Mouse (Mus musculus): Measurements from ENCODE around the gene Metrnl. TPM values are rescaled to one million over a fixed set of nuclear protein-coding genes. Genes with fewer than 3 reads are reported as not detected.
"Not testable (repeated sequence)": the region's sequence is repeated elsewhere in the genome, so short reads cannot be mapped to it uniquely, and the experiment has no call there.

Metrnl gene
- 15.0 and 21.2 TPM in 2 replicates for polyA plus RNA-seq (2015; fragmentation: Nextera tagmentation; extraction: Ambion mirVana)

- peak within 1 kb of the TSS; percentile 62 for H3K4me3 ChIP-seq
- WGBS: 89% methylated on average over 5 of the region's 5 CpGs
- H3K4me2 ChIP-seq: peak within 1 kb of the TSS; percentile 97
- H3K27me3 ChIP-seq: peaks cover 54% of the 10 kb centered on the region
- H3K4me1 ChIP-seq (replicated peaks): peaks cover 27% of the 10 kb centered on the region
- H3K9ac ChIP-seq: peak within 1 kb of the TSS; percentile 71
- ATAC-seq (ENCODE audit: low read depth): no peak
- H3K36me3 ChIP-seq: no peaks in the 10 kb centered on the region
- no peak within 1 kb of the TSS; the same call in 1 of the 2 replicates for H3K27ac ChIP-seq (replicated peaks)
- no peaks in the 10 kb centered on the region for H3K9me3 ChIP-seq
Measured at GRCm38 (mm10) chr11:121701244-121701643, at the start of gene Metrnl. TSS of gene Metrnl (plus strand) at chr11:121701544.

- Histone ChIP-seq H3K4me3 (no peak overlapping the region), H3K9ac (no peak overlapping the region), H3K9me3 (no peaks in the 10 kb centered on the region), H3K27me3 (no peaks in the 10 kb centered on the region), H3K27ac (replicated peaks) (no peak overlapping the region), H3K36me3 (no peaks in the 10 kb centered on the region), H3K4me1 (replicated peaks) (no peaks in the 10 kb centered on the region), H3K4me2 (no peak overlapping the region)
- no peak for ATAC-seq (ENCODE audit: low read depth)
- WGBS: 94% methylated on average over 9 of the region's 9 CpGs
Measured at GRCm38 (mm10) chr11:121651556-121651955, 49.8 kb upstream of the Metrnl start.

DNA sequence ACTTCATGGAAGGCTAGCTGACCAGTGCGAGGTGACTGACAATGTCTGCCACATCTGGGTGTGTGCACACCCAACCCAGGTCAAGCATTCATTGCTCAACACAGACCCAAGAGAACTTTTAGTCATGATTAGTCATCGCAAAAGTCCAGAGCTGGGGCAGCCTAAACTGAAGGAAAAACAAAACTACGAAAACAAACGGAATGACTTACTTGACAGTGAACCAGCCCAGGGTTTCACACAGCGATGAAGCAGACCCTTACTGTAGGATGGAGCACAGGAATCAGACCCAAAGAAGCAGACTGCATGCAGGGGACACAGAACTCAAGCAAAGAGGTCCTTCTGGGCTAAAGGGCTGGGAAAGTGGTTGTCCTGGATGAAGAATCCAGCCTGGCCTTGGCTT, 49.4 kb upstream of the Metrnl start:
- no peaks in the 10 kb centered on the region for H3K27me3 ChIP-seq
- 91% methylated on average over 5 of the region's 5 CpGs for WGBS
- ATAC-seq (ENCODE audit: low read depth): no peak

GRCm38 (mm10) chr11:121652547-121653305, 48.6 kb upstream of the Metrnl start:
- Histone ChIP-seq H3K36me3 (no peaks in the 10 kb centered on the region), H3K9me3 (no peaks in the 10 kb centered on the region), H3K9ac (no peak overlapping the region), H3K27me3 (no peaks in the 10 kb centered on the region), H3K4me1 (replicated peaks) (no peaks in the 10 kb centered on the region), H3K27ac (replicated peaks) (no peak overlapping the region), H3K4me2 (no peak overlapping the region), H3K4me3 (no peak overlapping the region)
- ATAC-seq (ENCODE audit: low read depth): no peak
- 59% methylated on average over 10 of the region's 10 CpGs for WGBS

More for the DNA sequence above, 49.4 kb upstream of the Metrnl start:
- Histone ChIP-seq H3K9ac (no peak overlapping the region), H3K27ac (replicated peaks) (no peak overlapping the region), H3K4me3 (no peak overlapping the region), H3K9me3 (no peaks in the 10 kb centered on the region), H3K36me3 (no peaks in the 10 kb centered on the region), H3K4me1 (replicated peaks) (no peaks in the 10 kb centered on the region), H3K4me2 (no peak overlapping the region)

DNA sequence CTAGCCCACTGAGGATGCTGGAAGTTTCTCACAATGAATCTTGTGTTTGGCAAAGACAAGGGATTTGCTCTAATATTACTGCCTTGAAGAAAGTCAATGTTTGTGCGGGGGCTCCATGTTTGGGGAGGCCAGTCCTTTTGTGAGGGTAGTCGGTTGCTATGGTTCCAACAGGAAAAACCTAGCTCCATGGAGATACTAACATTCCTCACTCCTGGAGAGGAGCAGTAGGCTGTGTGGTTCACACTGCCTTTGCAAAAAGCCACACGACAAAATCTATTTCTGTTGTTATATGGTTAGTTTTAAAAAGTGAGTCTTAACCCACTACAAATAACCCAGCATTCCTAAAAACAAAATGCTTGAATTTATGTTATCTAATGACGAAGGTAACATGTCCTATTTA, 47.7 kb upstream of the Metrnl start:
- no peak for ATAC-seq (ENCODE audit: low read depth)
- H3K9ac ChIP-seq: no peak overlapping the region
- H3K4me2 ChIP-seq: no peak overlapping the region
- H3K9me3 ChIP-seq: no peaks in the 10 kb centered on the region
- H3K4me3 ChIP-seq: no peak overlapping the region
- H3K27me3 ChIP-seq: no peaks in the 10 kb centered on the region
- WGBS: 66% methylated on average over 4 of the region's 4 CpGs
- no peak overlapping the region for H3K27ac ChIP-seq (replicated peaks)
- no peaks in the 10 kb centered on the region for H3K4me1 ChIP-seq (replicated peaks)
- H3K36me3 ChIP-seq: no peaks in the 10 kb centered on the region

DNA sequence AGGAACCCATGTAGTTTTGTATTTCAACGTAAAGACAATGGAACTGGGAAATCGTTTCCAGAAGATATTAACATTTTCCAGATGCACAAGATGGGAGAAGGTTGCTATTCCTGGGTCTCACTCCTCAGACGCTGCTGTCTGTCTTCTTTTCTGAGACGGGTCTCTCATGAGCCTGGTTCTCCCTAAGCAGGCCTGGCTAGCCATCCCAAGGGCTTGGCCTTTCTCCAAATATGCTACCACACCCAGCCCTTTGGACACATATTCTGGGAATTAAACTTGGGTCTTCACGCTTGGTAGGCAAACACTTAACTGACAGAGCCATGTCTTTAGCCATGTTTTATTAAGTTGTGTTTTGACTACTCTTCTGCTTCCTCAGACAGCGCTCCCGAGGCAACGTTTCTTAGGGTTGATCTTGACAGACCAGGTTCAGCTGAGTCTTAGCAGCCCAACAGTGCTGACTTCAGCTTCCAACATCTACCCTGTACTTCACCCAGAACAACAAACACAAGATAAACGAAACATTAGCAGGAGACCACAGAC, 46.9 kb upstream of the Metrnl start:
- Histone ChIP-seq H3K4me2 (no peak overlapping the region), H3K36me3 (no peaks in the 10 kb centered on the region), H3K9ac (no peak overlapping the region), H3K4me1 (replicated peaks) (no peaks in the 10 kb centered on the region), H3K27ac (replicated peaks) (no peak overlapping the region), H3K9me3 (no peaks in the 10 kb centered on the region), H3K27me3 (no peaks in the 10 kb centered on the region), H3K4me3 (no peak overlapping the region)
- no peak for ATAC-seq (ENCODE audit: low read depth)
- WGBS: 90% methylated on average over 9 of the region's 9 CpGs

DNA sequence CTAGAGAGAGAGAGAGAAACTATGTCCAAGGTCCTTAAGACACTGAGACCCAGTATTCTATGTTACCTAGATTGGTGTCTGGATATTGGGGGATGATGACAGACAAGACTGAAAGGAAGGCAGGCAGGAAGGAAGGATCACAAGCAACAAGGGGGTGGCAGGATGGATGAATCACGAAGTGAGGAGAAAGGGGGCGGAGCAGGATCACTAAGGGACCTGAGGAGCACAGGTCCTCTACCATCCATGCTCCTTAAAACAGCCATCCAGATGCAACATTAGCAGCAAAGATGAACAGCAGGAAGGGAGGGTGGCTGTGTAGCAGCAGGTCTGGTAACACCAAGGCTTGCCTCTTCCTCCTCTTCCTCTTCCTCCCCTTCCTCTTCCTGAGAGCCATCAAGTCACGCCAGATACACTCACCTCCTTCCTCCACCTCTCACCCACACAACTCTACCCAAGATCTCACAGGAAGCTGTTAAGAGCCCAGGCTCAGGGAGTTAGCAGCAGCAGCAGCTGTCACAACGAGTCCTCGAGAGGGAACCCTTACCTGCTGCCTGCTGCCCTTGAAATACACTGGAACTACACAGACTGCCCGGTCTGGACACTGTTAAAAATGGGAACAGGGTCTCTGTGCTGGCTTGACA, 46.1 kb upstream of the Metrnl start:
- ATAC-seq (ENCODE audit: low read depth): no peak
- H3K9ac ChIP-seq: no peak overlapping the region
- no peaks in the 10 kb centered on the region for H3K4me1 ChIP-seq (replicated peaks)
- 86% methylated on average over 6 of the region's 6 CpGs for WGBS
- no peak overlapping the region for H3K4me2 ChIP-seq
- H3K9me3 ChIP-seq: no peaks in the 10 kb centered on the region
- no peak overlapping the region for H3K27ac ChIP-seq (replicated peaks)
- no peaks in the 10 kb centered on the region for H3K36me3 ChIP-seq
- no peak overlapping the region for H3K4me3 ChIP-seq
- no peaks in the 10 kb centered on the region for H3K27me3 ChIP-seq

- H3K4me3 ChIP-seq: no peak overlapping the region
- H3K27ac ChIP-seq (replicated peaks): no peak overlapping the region
- no peak overlapping the region for H3K9ac ChIP-seq
- WGBS: 83% methylated on average over 6 of the region's 6 CpGs
- no peaks in the 10 kb centered on the region for H3K36me3 ChIP-seq
- H3K4me2 ChIP-seq: no peak overlapping the region
- ATAC-seq (ENCODE audit: low read depth): no peak
- no peaks in the 10 kb centered on the region for H3K9me3 ChIP-seq
- H3K27me3 ChIP-seq: no peaks in the 10 kb centered on the region
- no peaks in the 10 kb centered on the region for H3K4me1 ChIP-seq (replicated peaks)
Measured at GRCm38 (mm10) chr11:121655807-121656511, 45.4 kb upstream of the Metrnl start.

- 60% methylated on average over 1 of the region's 1 CpGs for WGBS
- H3K4me1 ChIP-seq (replicated peaks): no peaks in the 10 kb centered on the region
- no peak for ATAC-seq (ENCODE audit: low read depth)
- no peak overlapping the region for H3K4me3 ChIP-seq
- no peak overlapping the region for H3K4me2 ChIP-seq
- no peaks in the 10 kb centered on the region for H3K27me3 ChIP-seq
- H3K27ac ChIP-seq (replicated peaks): no peak overlapping the region
- H3K9me3 ChIP-seq: no peaks in the 10 kb centered on the region
- no peak overlapping the region for H3K9ac ChIP-seq
- H3K36me3 ChIP-seq: 0 out of 2 replicates have a peak, but pooled peaks cover 6% of the 10 kb centered on the region
Measured at GRCm38 (mm10) chr11:121658151-121658550, 43.2 kb upstream of the Metrnl start.

DNA sequence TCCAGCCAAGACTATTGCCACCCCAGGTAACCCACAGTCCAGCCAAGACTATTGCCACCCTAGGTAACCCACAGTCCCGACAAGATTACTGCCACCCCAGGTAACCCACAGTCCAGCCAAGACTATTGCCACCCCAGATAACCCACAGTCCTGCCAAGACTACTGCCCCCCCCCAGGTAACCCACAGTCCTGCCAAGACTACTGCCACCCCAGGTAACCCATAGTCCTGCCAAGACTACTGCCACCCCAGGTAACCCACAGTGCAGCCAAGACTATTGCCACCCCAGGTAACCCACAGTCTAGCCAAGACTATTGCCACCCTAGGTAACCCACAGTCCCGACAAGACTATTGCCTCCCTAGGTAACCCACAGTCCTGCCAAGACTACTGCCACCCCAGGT, 40.7 kb upstream of the Metrnl start:
- not testable (repeated sequence) for H3K9me3 ChIP-seq; H3K4me2 ChIP-seq; H3K9ac ChIP-seq; H3K4me1 ChIP-seq (replicated peaks); ATAC-seq (ENCODE audit: low read depth); H3K36me3 ChIP-seq; H3K4me3 ChIP-seq; H3K27ac ChIP-seq (replicated peaks); H3K27me3 ChIP-seq
- 93% methylated on average over 2 of the region's 2 CpGs for WGBS

DNA sequence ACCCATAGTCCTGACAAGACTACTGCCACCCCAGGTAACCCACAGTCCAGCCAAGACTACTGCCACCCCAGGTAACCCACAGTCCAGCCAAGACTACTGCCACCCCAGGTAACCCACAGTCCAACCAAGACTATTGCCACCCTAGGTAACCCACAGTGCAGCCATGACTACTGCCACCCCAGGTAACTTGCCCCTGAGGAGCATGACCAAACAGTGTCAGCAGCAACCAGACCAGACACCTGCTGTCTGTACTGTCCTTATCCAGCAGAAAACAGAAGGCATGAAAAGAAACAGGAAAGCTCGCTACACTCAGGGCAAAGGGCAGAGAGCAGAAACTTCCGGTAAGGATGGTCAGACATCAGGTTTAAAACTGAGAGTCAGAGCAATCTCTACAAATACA, 40.2 kb upstream of the Metrnl start:
- Histone ChIP-seq H3K4me3 (no peak overlapping the region), H3K27ac (replicated peaks) (no peak overlapping the region)

DNA sequence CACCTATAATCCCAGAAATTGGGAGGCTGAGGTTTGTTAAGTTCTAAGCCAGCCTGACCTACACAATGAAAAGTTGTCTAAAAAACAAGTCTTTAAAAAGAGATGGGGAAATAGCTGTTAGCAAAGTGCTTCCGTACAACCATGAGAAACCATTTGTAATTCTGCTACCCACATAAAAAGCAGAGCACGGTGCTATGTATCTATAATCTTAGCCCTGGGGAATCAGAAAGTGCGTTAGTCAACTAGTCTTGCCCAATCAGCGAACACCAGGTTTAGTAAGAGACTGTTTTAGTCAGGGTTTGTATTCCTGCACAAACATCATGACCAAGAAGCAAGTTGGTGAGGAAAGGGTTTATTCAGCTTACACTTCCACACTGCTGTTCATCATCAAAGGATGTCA, 33.8 kb upstream of the Metrnl start:
- ATAC-seq (ENCODE audit: low read depth): no peak
- no peak overlapping the region for H3K4me2 ChIP-seq
- H3K9ac ChIP-seq: no peak overlapping the region
- H3K4me3 ChIP-seq: no peak overlapping the region
- H3K36me3 ChIP-seq: no peaks in the 10 kb centered on the region
- peaks cover 6% of the 10 kb centered on the region for H3K4me1 ChIP-seq (replicated peaks)
- WGBS: 93% methylated on average over 4 of the region's 4 CpGs
- H3K9me3 ChIP-seq: no peaks in the 10 kb centered on the region
- no peaks in the 10 kb centered on the region for H3K27me3 ChIP-seq
- no peak overlapping the region for H3K27ac ChIP-seq (replicated peaks)

More for the DNA sequence above, 40.2 kb upstream of the Metrnl start:
- Histone ChIP-seq H3K9me3 (no peaks in the 10 kb centered on the region), H3K4me1 (replicated peaks) (no peaks in the 10 kb centered on the region), H3K27me3 (no peaks in the 10 kb centered on the region), H3K4me2 (no peak overlapping the region), H3K36me3 (0 out of 2 replicates have a peak, but pooled peaks cover 6% of the 10 kb centered on the region), H3K9ac (no peak overlapping the region)
- WGBS: 97% methylated on average over 2 of the region's 2 CpGs
- ATAC-seq (ENCODE audit: low read depth): no peak
